Mouse (Mus musculus) spleen, postnatal 36 days (tissue): Measurements from ENCODE around the gene Fam155a.

Source experiments
- DNase-seq, 2 experiments: peaks; one replicate each; pipeline ENCODE4 v3.0.0; 2022; ENCODE audit warnings: low spot score in 2 of 2, mixed read lengths in 1 of 2

Gene Fam155a

GRCm38 (mm10) chr8:9180686-9181315, 590.2 kb downstream of the Fam155a start:
- DNase-seq: no peak

GRCm38 (mm10) chr8:9176974-9177373, 594.0 kb downstream of the Fam155a start:
- no peak for DNase-seq

GRCm38 (mm10) chr8:9174865-9175565, 595.9 kb downstream of the Fam155a start:
- peak in 1 of 2 experiments; percentile 3 for DNase-seq

- DNase-seq: no peak
Measured at GRCm38 (mm10) chr8:9171848-9172247, 599.1 kb downstream of the Fam155a start.

GRCm38 (mm10) chr8:9167995-9168394, 603.0 kb downstream of the Fam155a start:
- no peak for DNase-seq

GRCm38 (mm10) chr8:9161606-9162005, 609.4 kb downstream of the Fam155a start:
- DNase-seq: no peak

- no peak for DNase-seq
Measured at GRCm38 (mm10) chr8:9159322-9159721, 611.6 kb downstream of the Fam155a start.

- no peak for DNase-seq
Measured at GRCm38 (mm10) chr8:9158652-9159051, 612.3 kb downstream of the Fam155a start.

- peak in 1 of 2 experiments; percentile 11 for DNase-seq
Measured at GRCm38 (mm10) chr8:9157141-9157781, 613.7 kb downstream of the Fam155a start.
